Mouse (Mus musculus) gastrocnemius, postnatal 10 days (tissue): Measurements from ENCODE around the gene Gstm3. TPM values are rescaled to one million over a fixed set of nuclear protein-coding genes. Genes with fewer than 3 reads are reported as not detected.
"Not testable (repeated sequence)": the region's sequence is repeated elsewhere in the genome, so short reads cannot be mapped to it uniquely, and the experiment has no call there.

Experiments used
- DNase-seq: peaks from one replicate; pipeline ENCODE4 v3.0.0; 2021; ENCODE audit warnings: mixed read lengths
- long read RNA-seq, 2 experiments: library from polyadenylated mRNA; stranded (forward); transcript quantifications; one replicate each; pipeline ENCODE4 v2.0.0; 2021
- total RNA-seq, 2 experiments: library from RNA; stranded (reverse); gene quantifications; 2 replicates each; pipeline ENCODE4 v1.2.3; 2021

Gstm3 gene
- not detected for total RNA-seq
- long read RNA-seq, experiment 1 = 0 reads
- long read RNA-seq, experiment 2, partial matches to known transcripts = 0 of 1 reads
- long read RNA-seq, experiment 2, other reads (novel, unspliced or antisense) = 1 of 1 reads

GRCm38 (mm10) chr3:107968724-107969395 lies at the start of gene Gstm3:
Gstm3 (minus strand) TSS chr3:107969283.
- no peak for DNase-seq

GRCm38 (mm10) chr3:108018190-108018820 lies 49.2 kb upstream of the Gstm3 start:
- DNase-seq = no peak

GRCm38 (mm10) chr3:108017473-108018189 lies 48.5 kb upstream of the Gstm3 start, which contains the start of gene Gstm1:
Gstm1 (minus strand) TSS chr3:108017973.
- peak; percentile 93 for DNase-seq

GRCm38 (mm10) chr3:108016468-108016867 lies 47.4 kb upstream of the Gstm3 start:
- DNase-seq = not testable (repeated sequence)

GRCm38 (mm10) chr3:108014974-108015346 lies 45.9 kb upstream of the Gstm3 start:
- DNase-seq = no peak

GRCm38 (mm10) chr3:108014098-108014973 lies 45.3 kb upstream of the Gstm3 start:
- DNase-seq = no peak

- DNase-seq = peak; percentile 34
Observed at GRCm38 (mm10) chr3:108013331-108013871, 44.3 kb upstream of the Gstm3 start.

- no peak for DNase-seq
Observed at GRCm38 (mm10) chr3:108011558-108011957, 42.5 kb upstream of the Gstm3 start.

GRCm38 (mm10) chr3:108010286-108010685 lies 41.2 kb upstream of the Gstm3 start:
- no peak for DNase-seq

GRCm38 (mm10) chr3:108002021-108002420 lies 32.9 kb upstream of the Gstm3 start:
- DNase-seq = no peak

GRCm38 (mm10) chr3:107999491-107999890 lies 30.4 kb upstream of the Gstm3 start:
- DNase-seq = no peak

GRCm38 (mm10) chr3:107998591-107998990 lies 29.5 kb upstream of the Gstm3 start:
- no peak for DNase-seq

- no peak for DNase-seq
Observed at GRCm38 (mm10) chr3:107996576-107996975, 27.5 kb upstream of the Gstm3 start.

GRCm38 (mm10) chr3:107995974-107996373 lies 26.9 kb upstream of the Gstm3 start:
- not testable (repeated sequence) for DNase-seq

GRCm38 (mm10) chr3:107986041-107986562 lies 17.0 kb upstream of the Gstm3 start, which contains the start of gene Gstm2:
Gstm2 (minus strand) TSS chr3:107986453.
- peak; percentile 28 for DNase-seq

- not testable (repeated sequence) for DNase-seq
Observed at GRCm38 (mm10) chr3:107985141-107985540, 16.1 kb upstream of the Gstm3 start.

- no peak for DNase-seq
Observed at GRCm38 (mm10) chr3:107984471-107984870, 15.4 kb upstream of the Gstm3 start.

- DNase-seq = no peak
Observed at GRCm38 (mm10) chr3:107983771-107984170, 14.7 kb upstream of the Gstm3 start.

- no peak for DNase-seq
Observed at GRCm38 (mm10) chr3:107982726-107983125, 13.6 kb upstream of the Gstm3 start.

- DNase-seq = no peak
Observed at GRCm38 (mm10) chr3:107981261-107981660, 12.2 kb upstream of the Gstm3 start.

- DNase-seq = no peak
Observed at GRCm38 (mm10) chr3:107977691-107978090, 8.6 kb upstream of the Gstm3 start.
